Mouse (Mus musculus): ENCODE measurements around the gene Ifit3b.
"Not testable (repeated sequence)": the region's sequence is repeated elsewhere in the genome, so short reads cannot be mapped to it uniquely, and the experiment has no call there.

Gene Ifit3b

GRCm38 (mm10) chr19:34607237-34608051 lies at the start of gene Ifit3b:
Ifit3b (plus strand) TSS chr19:34607970.
- in situ Hi-C loops (cut with MseI, MboI), result not testable (repeated sequence)

GRCm38 (mm10) chr19:34562556-34562955 lies 45.2 kb upstream of the Ifit3b start:
- in situ Hi-C loops (cut with MseI, MboI), result no loop called here

GRCm38 (mm10) chr19:34566178-34566784 lies 41.5 kb upstream of the Ifit3b start:
- in situ Hi-C loops (cut with MseI, MboI), result no loop called here

GRCm38 (mm10) chr19:34568988-34569895 lies 38.5 kb upstream of the Ifit3b start:
- in situ Hi-C loops (cut with MseI, MboI), result no loop called here

DNA sequence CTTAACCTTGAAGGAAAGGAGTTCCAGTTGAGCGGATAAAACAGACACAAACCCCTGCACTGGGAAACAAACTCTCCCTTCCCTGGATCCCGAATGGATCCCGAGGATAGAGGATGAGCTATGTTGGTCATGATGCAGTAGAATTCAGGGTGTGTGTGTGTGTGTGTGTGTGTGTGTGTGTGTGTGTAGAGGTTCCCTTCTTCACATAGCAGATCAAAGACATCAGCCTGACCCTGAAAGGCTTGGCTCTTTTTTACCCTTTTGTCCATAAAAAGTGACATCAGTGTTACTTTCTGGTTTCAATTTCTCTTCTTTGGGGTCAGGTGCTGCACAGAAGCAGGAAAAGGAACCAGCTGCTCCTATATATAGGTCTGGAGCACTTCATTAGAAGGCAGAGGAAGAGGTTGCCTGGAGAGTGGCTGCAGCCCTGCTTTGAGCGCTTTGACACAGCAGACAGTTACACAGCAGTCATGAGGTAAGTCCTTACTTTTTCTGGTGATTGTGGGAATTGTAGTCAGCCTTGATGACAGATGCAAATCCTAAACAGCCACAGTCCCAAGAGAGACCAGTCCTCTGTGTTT lies 37.8 kb upstream of the Ifit3b start:
- in situ Hi-C loops (cut with MseI, MboI), result no loop called here

GRCm38 (mm10) chr19:34571080-34571479 lies 36.7 kb upstream of the Ifit3b start:
- in situ Hi-C loops (cut with MseI, MboI), result no loop called here

- in situ Hi-C loops (cut with MseI, MboI), result no loop called here
Observed at GRCm38 (mm10) chr19:34573650-34574049, 34.1 kb upstream of the Ifit3b start.

GRCm38 (mm10) chr19:34577121-34577520 lies 30.6 kb upstream of the Ifit3b start:
- in situ Hi-C loops (cut with MseI, MboI), result no loop called here

- in situ Hi-C loops (cut with MseI, MboI), result not testable (repeated sequence)
Observed at GRCm38 (mm10) chr19:34582696-34583095, 25.1 kb upstream of the Ifit3b start.

DNA sequence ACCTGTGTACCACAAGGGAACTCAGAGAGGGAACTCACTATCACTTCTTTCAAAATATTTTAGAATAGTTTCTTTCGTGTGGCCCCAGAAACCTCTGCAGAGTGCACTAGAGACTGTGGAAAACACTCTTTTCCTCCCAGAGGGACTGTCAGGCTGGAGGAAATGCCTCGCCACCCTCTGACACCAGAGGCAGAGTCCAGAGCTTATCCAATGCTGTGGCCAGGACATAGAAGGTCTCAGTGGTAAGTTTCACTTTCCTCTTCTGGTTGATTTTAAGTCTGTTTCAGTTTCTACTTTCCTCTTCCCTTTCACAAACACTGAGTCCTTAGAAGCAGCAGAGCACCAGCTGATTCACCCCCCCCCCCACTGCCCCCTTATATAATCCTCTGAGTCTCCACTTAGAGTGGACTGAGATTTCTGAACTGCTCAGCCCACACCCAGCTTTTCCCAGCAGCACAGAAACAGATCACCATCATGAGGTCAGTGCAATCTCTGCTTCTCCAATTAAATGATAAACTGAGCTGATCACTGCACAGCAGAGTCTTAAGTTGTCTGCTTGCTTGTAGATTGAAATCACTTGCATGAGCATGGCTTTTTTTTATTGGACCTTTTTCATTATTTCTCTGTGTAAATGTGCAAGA lies 24.5 kb upstream of the Ifit3b start, which contains the start of gene Ifit3:
Gene Ifit3 (plus strand): TSS at position 406 of the 641 bp plus-strand sequence.
- in situ Hi-C loops (cut with MseI, MboI), result not testable (repeated sequence)

DNA sequence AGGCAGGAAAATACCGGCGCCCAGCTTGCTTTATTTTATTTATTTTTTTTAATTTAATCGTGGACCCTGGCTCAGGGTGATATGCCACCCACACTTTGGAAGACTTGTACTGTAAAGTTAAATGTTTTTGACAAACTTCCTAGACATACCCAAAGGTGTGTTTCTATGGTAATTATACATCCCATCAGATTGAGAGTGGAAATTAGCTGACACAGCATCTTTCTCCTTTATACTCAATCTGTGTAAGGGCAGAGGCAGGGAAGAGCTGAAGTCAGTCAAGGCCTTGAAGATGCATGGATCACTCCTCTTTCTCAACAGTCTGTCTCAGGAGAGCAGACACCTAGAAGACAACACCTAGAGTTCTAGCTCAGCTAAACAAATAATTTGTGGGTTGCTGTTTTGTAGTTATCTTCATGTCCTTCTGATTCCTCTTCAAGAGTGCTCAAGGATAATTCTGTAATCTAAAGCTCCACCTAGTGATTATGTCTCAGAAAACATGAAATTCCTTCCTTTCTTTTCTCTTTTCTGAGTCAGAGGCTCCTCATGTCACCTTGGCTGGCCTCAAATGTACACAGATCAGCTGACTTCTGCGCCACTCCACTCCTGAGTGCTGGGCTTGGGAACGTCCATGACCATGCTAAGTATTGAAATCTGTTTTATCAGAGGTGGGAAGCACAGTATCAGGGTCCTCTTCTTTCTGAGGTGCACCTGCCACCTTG lies 21.9 kb upstream of the Ifit3b start:
- in situ Hi-C loops (cut with MseI, MboI), result not testable (repeated sequence)

DNA sequence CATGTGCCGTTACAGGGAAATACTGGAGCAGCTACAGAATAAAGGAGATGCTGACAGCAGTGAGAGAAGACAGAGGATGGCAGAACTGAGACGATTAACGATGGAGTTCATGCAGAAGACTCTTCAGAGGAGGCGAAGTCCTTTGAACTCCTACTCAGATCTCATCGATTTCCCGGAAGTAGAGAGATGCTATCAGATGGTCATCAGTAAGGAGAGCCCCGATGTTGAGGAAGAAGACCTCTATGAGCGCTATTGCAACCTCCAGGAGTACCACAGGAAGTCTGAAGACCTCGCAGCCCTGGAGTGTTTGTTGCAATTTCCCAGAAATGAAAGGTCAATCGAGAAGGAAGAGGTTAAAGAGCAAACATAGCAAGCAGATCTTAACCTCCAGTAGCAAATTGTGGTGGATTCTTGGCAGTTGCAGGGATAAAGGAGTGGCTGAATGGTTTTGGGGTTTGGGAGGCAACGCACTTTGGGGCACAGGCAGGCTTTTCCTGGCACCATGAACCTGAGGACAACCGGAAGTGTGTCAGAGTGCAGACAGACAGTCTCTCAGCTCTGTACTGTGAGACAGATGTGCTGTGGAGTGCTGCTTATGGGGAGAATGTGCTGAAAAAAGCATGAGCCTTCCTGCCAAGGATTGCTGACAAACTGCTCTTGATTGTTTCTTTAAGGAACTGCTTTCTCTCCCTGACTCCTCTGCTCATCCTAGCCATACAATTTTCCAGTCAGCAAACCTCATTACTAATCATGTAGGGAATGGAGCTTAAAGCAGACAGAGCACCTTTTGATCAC lies 19.7 kb upstream of the Ifit3b start:
- in situ Hi-C loops (cut with MseI, MboI), result not testable (repeated sequence)

DNA sequence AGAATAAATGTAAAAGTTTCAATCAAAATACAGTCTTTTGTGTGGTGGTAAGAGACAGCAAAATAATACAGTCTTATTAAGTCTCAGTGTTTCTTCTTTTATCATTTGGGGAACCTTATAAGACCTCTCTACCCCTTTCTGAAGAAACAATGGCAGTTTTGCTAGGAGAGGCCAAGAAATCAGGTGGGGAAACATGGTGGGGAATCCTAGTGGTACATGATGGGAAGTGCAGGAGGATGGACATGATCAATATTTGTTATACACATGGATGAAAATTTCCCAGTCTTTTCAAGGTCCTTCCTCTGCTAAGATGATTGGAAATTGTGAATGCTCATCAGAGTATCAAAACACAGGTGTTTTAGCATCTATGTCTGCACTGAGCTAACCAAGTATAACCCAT lies 18.8 kb upstream of the Ifit3b start:
- in situ Hi-C loops (cut with MseI, MboI), result no loop called here

DNA sequence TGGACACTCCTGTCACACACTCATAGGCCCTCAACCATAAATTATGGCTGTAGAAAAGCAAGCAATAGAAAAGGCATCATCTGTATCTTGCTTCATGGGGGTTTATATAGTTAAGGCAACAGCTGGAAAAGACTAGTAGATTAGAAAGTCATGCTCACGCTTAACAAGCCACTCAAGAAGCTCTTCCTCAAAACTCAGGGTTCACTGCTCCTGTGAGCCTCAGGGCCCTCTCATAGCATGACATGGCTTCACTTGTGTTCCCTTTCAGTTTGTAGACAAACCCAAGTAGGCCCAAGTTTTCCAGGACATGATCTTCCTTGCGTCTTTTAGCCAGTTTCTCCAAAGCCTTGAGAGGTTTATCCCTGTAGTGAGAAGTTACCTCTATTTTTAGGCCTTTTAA lies 14.3 kb upstream of the Ifit3b start:
- in situ Hi-C loops (cut with MseI, MboI), result no loop called here

GRCm38 (mm10) chr19:34594523-34594922 lies 13.2 kb upstream of the Ifit3b start:
- in situ Hi-C loops (cut with MseI, MboI), result not testable (repeated sequence)

DNA sequence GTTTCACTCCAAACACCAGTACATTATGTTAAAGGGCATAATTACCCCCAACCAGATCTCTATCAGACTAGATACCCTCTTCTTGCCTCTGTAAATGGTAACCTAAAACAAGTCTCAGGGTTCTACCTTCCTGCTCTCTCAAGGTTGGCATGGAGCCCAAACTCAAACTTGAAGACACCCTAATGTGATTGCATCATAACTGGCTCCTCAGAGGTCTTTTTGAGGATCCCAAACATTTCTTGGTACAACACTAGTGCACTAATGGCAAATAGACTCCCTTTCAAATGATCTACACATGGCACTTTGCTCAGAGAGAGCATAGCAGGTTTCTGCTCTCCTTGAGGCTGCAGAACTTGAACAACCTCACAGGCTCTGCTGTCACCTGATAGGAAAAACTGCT lies 11.0 kb upstream of the Ifit3b start:
- in situ Hi-C loops (cut with MseI, MboI), result no loop called here

GRCm38 (mm10) chr19:34598341-34598740 lies 9.4 kb upstream of the Ifit3b start:
- in situ Hi-C loops (cut with MseI, MboI), result no loop called here

DNA sequence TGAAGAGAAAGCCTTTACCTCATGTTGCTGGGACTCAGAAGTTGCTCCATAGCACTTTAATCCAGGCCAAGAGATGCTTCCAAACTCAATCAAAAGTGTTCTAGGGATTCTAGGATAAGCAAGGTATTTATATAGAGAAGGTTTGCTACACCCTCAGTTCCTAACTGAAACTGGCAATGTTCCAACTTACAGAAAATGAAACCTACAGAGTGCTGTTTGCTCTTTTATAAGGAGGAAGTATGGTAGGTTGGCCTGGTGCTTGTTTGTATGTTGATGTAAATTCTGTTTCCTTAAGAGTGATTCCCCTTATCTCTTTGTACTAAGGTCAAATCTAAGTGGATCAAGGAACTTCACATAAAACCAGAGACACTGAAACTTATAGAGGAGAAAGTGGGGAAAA lies 8.5 kb upstream of the Ifit3b start:
- in situ Hi-C loops (cut with MseI, MboI), result not testable (repeated sequence)

GRCm38 (mm10) chr19:34601888-34602287 lies 5.9 kb upstream of the Ifit3b start, which contains the start of gene Ifit1bl1:
Ifit1bl1 (minus strand) TSS chr19:34601956.
- in situ Hi-C loops (cut with MseI, MboI), result not testable (repeated sequence)

GRCm38 (mm10) chr19:34605472-34605871 lies 2.3 kb upstream of the Ifit3b start:
- in situ Hi-C loops (cut with MseI, MboI), result no loop called here

Measured in mouse trophoblast stem cell (cell line).